In genomic region chr13:96287797-96288196, GRCm38 (mm10) we compare ENCODE assay signal across 25 mouse cellular contexts.
A peak's percentile ranks its signal among the peaks of the same experiment; 100 is the strongest.
DNase-seq lines count a peak whose midpoint lies in the region; ATAC-seq lines count a peak whose summit lies in the region.
"Had no signal": no experiment of that assay in that cellular context is flagged by ENCODE, and none has a peak within 500 bp of the region (broad histone marks: within the 10 kb centered on the region; RNA-seq: fewer than 3 reads in every experiment).

No protein-coding gene starts in this region.

- DNase-seq in midbrain, embryonic 11.5 days (ENCODE audit: low spot score, missing footprints) = peak; percentile 83
- no peak for DNase-seq in midbrain, embryonic 10.5 days (ENCODE audit: low spot score)
- DNase-seq in brain, adult 2 months (ENCODE audit: low read depth, low spot score) = peak; percentile 70
- peak; percentile 6 to 11 for DNase-seq in frontal cortex, postnatal 10 days (ENCODE audit: low spot score in 2 of 2)
- peak; percentile 29 to 40 for DNase-seq in right cerebral cortex, postnatal 10 days (ENCODE audit: low spot score in 2 of 2)
- DNase-seq in adrenal gland, postnatal 25 days = no peak
- DNase-seq in layer of hippocampus, adult 11-12 months (ENCODE audit: low spot score) = no peak
- no peak for DNase-seq in gastrocnemius, postnatal 4 days (ENCODE audit: low spot score in 2 of 2)
- DNase-seq: adrenal gland, adult 8-10 months; cerebellum, adult 11 months; cerebellum, postnatal 36 days; heart, postnatal 14 days; kidney, adult 8-10 months; kidney, postnatal 25 days; lung, embryonic 14.5 days; lung, postnatal 4 days; thymus, adult 18-20 months; thymus, postnatal 4 days had no signal

- no peak overlapping the region for H3K4me3 ChIP-seq in midbrain, embryonic 11.5 days (ENCODE audit: low read depth, low read length)
- no peak overlapping the region for H3K4me3 ChIP-seq in midbrain, embryonic 10.5 days
- H3K4me3 ChIP-seq: embryonic facial prominence, embryonic 15.5 days; hindbrain, embryonic 12.5 days; limb, embryonic 12.5 days; liver, embryonic 12.5 days; myocyte had no signal

- H3K4me1 ChIP-seq in midbrain, embryonic 11.5 days (ENCODE audit: control insufficient read depth, insufficient read depth, low read length) = no peaks in the 10 kb centered on the region
- H3K4me1 ChIP-seq in midbrain, embryonic 10.5 days = peaks cover 8% of the 10 kb centered on the region
- H3K4me1 ChIP-seq: embryonic facial prominence, embryonic 15.5 days; hindbrain, embryonic 12.5 days; limb, embryonic 12.5 days; liver, embryonic 12.5 days had no signal

- whole genome bisulfite sequencing in midbrain, embryonic 11.5 days = 40% methylated on average over 7 of the region's 7 CpGs
- 47% methylated on average over 7 of the region's 7 CpGs for WGBS in midbrain, embryonic 10.5 days

- ATAC-seq in midbrain, embryonic 11.5 days (ENCODE audit: low FRiP score) = no peak
- ATAC-seq: liver, embryonic 12.5 days; Patski had no signal

- H3K36me3 ChIP-seq in midbrain, embryonic 11.5 days (ENCODE audit: control insufficient read depth, insufficient read depth, low read length) = no peaks in the 10 kb centered on the region
- no peaks in the 10 kb centered on the region for H3K36me3 ChIP-seq in midbrain, embryonic 10.5 days
- H3K36me3 ChIP-seq: embryonic facial prominence, embryonic 15.5 days; hindbrain, embryonic 12.5 days; limb, embryonic 12.5 days; liver, embryonic 12.5 days had no signal

- H3K9ac ChIP-seq in midbrain, embryonic 11.5 days (ENCODE audit: low read length) = no peak overlapping the region
- H3K9ac ChIP-seq: embryonic facial prominence, embryonic 15.5 days; hindbrain, embryonic 12.5 days; limb, embryonic 12.5 days; liver, embryonic 12.5 days; lung, embryonic 14.5 days had no signal

- H3K27ac ChIP-seq in midbrain, embryonic 11.5 days (ENCODE audit: low read depth, low read length) = no peak overlapping the region
- no peak overlapping the region for H3K27ac ChIP-seq in midbrain, embryonic 10.5 days (replicated peaks)
- H3K27ac ChIP-seq: embryonic facial prominence, embryonic 15.5 days; hindbrain, embryonic 12.5 days; limb, embryonic 12.5 days; liver, embryonic 12.5 days had no signal

- no peaks in the 10 kb centered on the region for H3K9me3 ChIP-seq in midbrain, embryonic 11.5 days (ENCODE audit: control insufficient read depth, low read length)
- no peaks in the 10 kb centered on the region for H3K9me3 ChIP-seq in midbrain, embryonic 10.5 days (replicated peaks)
- H3K9me3 ChIP-seq: embryonic facial prominence, embryonic 15.5 days; hindbrain, embryonic 12.5 days; limb, embryonic 12.5 days; liver, embryonic 12.5 days had no signal

- no peaks in the 10 kb centered on the region for H3K27me3 ChIP-seq in midbrain, embryonic 11.5 days (ENCODE audit: control insufficient read depth, insufficient read depth, low read length)
- no peaks in the 10 kb centered on the region for H3K27me3 ChIP-seq in midbrain, embryonic 10.5 days (ENCODE audit: low read depth, poor library complexity, severe bottlenecking)
- H3K27me3 ChIP-seq: embryonic facial prominence, embryonic 15.5 days; hindbrain, embryonic 12.5 days; limb, embryonic 12.5 days; liver, embryonic 12.5 days had no signal

- no peak overlapping the region for H3K4me2 ChIP-seq in midbrain, embryonic 11.5 days
- H3K4me2 ChIP-seq: embryonic facial prominence, embryonic 15.5 days; heart, embryonic 11.5 days; hindbrain, embryonic 12.5 days; limb, embryonic 12.5 days; liver, embryonic 12.5 days; lung, embryonic 14.5 days had no signal

Comparison
In these comparisons a context has a peak if more than half of its experiments do, and no peak if none do; other contexts are left out.
1. DNase-seq: peak in midbrain, embryonic 11.5 days (single experiment), brain, adult 2 months (single experiment), frontal cortex, postnatal 10 days (2 of 2) and right cerebral cortex, postnatal 10 days (2 of 2); none in midbrain, embryonic 10.5 days (single experiment), adrenal gland, postnatal 25 days (single experiment), layer of hippocampus, adult 11-12 months (single experiment) and gastrocnemius, postnatal 4 days (0 of 2).